Mouse (Mus musculus): ENCODE data around the gene Rad51b. TPM values are rescaled to one million over a fixed set of nuclear protein-coding genes. Genes with fewer than 3 reads are reported as not detected.

Rad51b gene
- total and polyA plus RNA-seq, 2 experiments from 2014 or later = 1.4 to 1.8 TPM

GRCm38 (mm10) chr12:79547556-79547955, 250.5 kb downstream of the Rad51b start:
- no peak for ATAC-seq (ENCODE audit: insufficient read depth, low read depth)

GRCm38 (mm10) chr12:79548607-79549330, 251.7 kb downstream of the Rad51b start:
- H3K36me3 ChIP-seq (replicated peaks; ENCODE audit: control insufficient read depth, insufficient read depth, low read length) = no peaks in the 10 kb centered on the region
- H3K4me2 ChIP-seq (ENCODE audit: low read depth, low read length) = no peak overlapping the region
- H3K9ac ChIP-seq (replicated peaks; ENCODE audit: low read depth, low read length) = no peak overlapping the region
- no peaks in the 10 kb centered on the region for H3K27me3 ChIP-seq (ENCODE audit: control insufficient read depth, insufficient read depth, low read length)
- no peaks in the 10 kb centered on the region for H3K4me1 ChIP-seq (ENCODE audit: control insufficient read depth, insufficient read depth)
- DNase-seq (ENCODE audit: low spot score) = no peak
- WGBS = 79% methylated on average over 8 of the region's 8 CpGs
- H3K27ac ChIP-seq (ENCODE audit: low read depth) = no peak overlapping the region
- no peak overlapping the region for H3K4me3 ChIP-seq (ENCODE audit: low read depth, low read length)
- no peak for ATAC-seq (ENCODE audit: insufficient read depth, low read depth)
- no peaks in the 10 kb centered on the region for H3K9me3 ChIP-seq (replicated peaks; ENCODE audit: control insufficient read depth, low read length)
- TF ChIP-seq EP300 (IDR thresholded peaks at IDR 0.05; ENCODE audit: low read depth) (no peak), CTCF (IDR thresholded peaks at IDR 0.05; ENCODE audit: low read depth) (no peak)

More at GRCm38 (mm10) chr12:79547556-79547955, 250.5 kb downstream of the Rad51b start:
- Histone ChIP-seq H3K4me2 (ENCODE audit: low read depth, low read length) (no peak overlapping the region), H3K27ac (ENCODE audit: low read depth) (no peak overlapping the region), H3K9me3 (replicated peaks; ENCODE audit: control insufficient read depth, low read length) (no peaks in the 10 kb centered on the region), H3K4me3 (ENCODE audit: low read depth, low read length) (no peak overlapping the region), H3K27me3 (ENCODE audit: control insufficient read depth, insufficient read depth, low read length) (no peaks in the 10 kb centered on the region), H3K36me3 (replicated peaks; ENCODE audit: control insufficient read depth, insufficient read depth, low read length) (no peaks in the 10 kb centered on the region), H3K4me1 (ENCODE audit: control insufficient read depth, insufficient read depth) (no peaks in the 10 kb centered on the region), H3K9ac (replicated peaks; ENCODE audit: low read depth, low read length) (no peak overlapping the region)
- WGBS = 25% methylated on average over 6 of the region's 6 CpGs
- TF ChIP-seq EP300 (IDR thresholded peaks at IDR 0.05; ENCODE audit: low read depth) (no peak), CTCF (IDR thresholded peaks at IDR 0.05; ENCODE audit: low read depth) (no peak)
- DNase-seq (ENCODE audit: low spot score) = no peak

GRCm38 (mm10) chr12:79550049-79550682, 253.1 kb downstream of the Rad51b start:
- Histone ChIP-seq H3K27me3 (ENCODE audit: control insufficient read depth, insufficient read depth, low read length) (no peaks in the 10 kb centered on the region), H3K4me1 (ENCODE audit: control insufficient read depth, insufficient read depth) (no peaks in the 10 kb centered on the region), H3K9me3 (replicated peaks; ENCODE audit: control insufficient read depth, low read length) (no peaks in the 10 kb centered on the region), H3K27ac (ENCODE audit: low read depth) (no peak overlapping the region), H3K9ac (replicated peaks; ENCODE audit: low read depth, low read length) (no peak overlapping the region), H3K4me2 (ENCODE audit: low read depth, low read length) (no peak overlapping the region), H3K4me3 (ENCODE audit: low read depth, low read length) (no peak overlapping the region), H3K36me3 (replicated peaks; ENCODE audit: control insufficient read depth, insufficient read depth, low read length) (no peaks in the 10 kb centered on the region)
- no peak for TF ChIP-seq EP300 (IDR thresholded peaks at IDR 0.05; ENCODE audit: low read depth)
- TF ChIP-seq CTCF (IDR thresholded peaks at IDR 0.05; ENCODE audit: low read depth) = no peak
- no peak for ATAC-seq (ENCODE audit: insufficient read depth, low read depth)
- 94% methylated on average over 7 of the region's 7 CpGs for WGBS
- no peak for DNase-seq (ENCODE audit: low spot score)

GRCm38 (mm10) chr12:79551274-79551673, 254.2 kb downstream of the Rad51b start:
- DNase-seq (ENCODE audit: low spot score) (no peak), ATAC-seq (ENCODE audit: insufficient read depth, low read depth) (no peak)
- H3K9me3 ChIP-seq (replicated peaks; ENCODE audit: control insufficient read depth, low read length) = no peaks in the 10 kb centered on the region
- TF ChIP-seq EP300 (IDR thresholded peaks at IDR 0.05; ENCODE audit: low read depth) = no peak
- TF ChIP-seq CTCF (IDR thresholded peaks at IDR 0.05; ENCODE audit: low read depth) = no peak
- H3K9ac ChIP-seq (replicated peaks; ENCODE audit: low read depth, low read length) = no peak overlapping the region
- H3K36me3 ChIP-seq (replicated peaks; ENCODE audit: control insufficient read depth, insufficient read depth, low read length) = no peaks in the 10 kb centered on the region
- no peaks in the 10 kb centered on the region for H3K27me3 ChIP-seq (ENCODE audit: control insufficient read depth, insufficient read depth, low read length)
- no peak overlapping the region for H3K4me2 ChIP-seq (ENCODE audit: low read depth, low read length)
- no peak overlapping the region for H3K4me3 ChIP-seq (ENCODE audit: low read depth, low read length)
- 68% methylated on average over 1 of the region's 1 CpGs for WGBS
- no peak overlapping the region for H3K27ac ChIP-seq (ENCODE audit: low read depth)
- no peaks in the 10 kb centered on the region for H3K4me1 ChIP-seq (ENCODE audit: control insufficient read depth, insufficient read depth)

- Histone ChIP-seq H3K4me2 (ENCODE audit: low read depth, low read length) (no peak overlapping the region), H3K27ac (ENCODE audit: low read depth) (no peak overlapping the region), H3K9ac (replicated peaks; ENCODE audit: low read depth, low read length) (no peak overlapping the region), H3K4me1 (ENCODE audit: control insufficient read depth, insufficient read depth) (no peaks in the 10 kb centered on the region), H3K9me3 (replicated peaks; ENCODE audit: control insufficient read depth, low read length) (no peaks in the 10 kb centered on the region), H3K27me3 (ENCODE audit: control insufficient read depth, insufficient read depth, low read length) (no peaks in the 10 kb centered on the region), H3K4me3 (ENCODE audit: low read depth, low read length) (no peak overlapping the region), H3K36me3 (replicated peaks; ENCODE audit: control insufficient read depth, insufficient read depth, low read length) (no peaks in the 10 kb centered on the region)
- no peak for ATAC-seq (ENCODE audit: insufficient read depth, low read depth)
- TF ChIP-seq CTCF (IDR thresholded peaks at IDR 0.05; ENCODE audit: low read depth) (no peak), EP300 (IDR thresholded peaks at IDR 0.05; ENCODE audit: low read depth) (no peak)
- no peak for DNase-seq (ENCODE audit: low spot score)
These were observed 256.0 kb downstream of the Rad51b start for GRCm38 (mm10) chr12:79553056-79553455.
